Mouse (Mus musculus) thymus, postnatal 0 days (tissue): Measurements from ENCODE around the gene Armcx2. TPM values are rescaled to one million over a fixed set of nuclear protein-coding genes. Genes with fewer than 3 reads are reported as not detected.
"Not testable (repeated sequence)": the region's sequence is repeated elsewhere in the genome, so short reads cannot be mapped to it uniquely, and the experiment has no call there.

ENCODE experiments used
- DNase-seq: peaks from one replicate; pipeline ENCODE4 v3.0.0-alpha.2; 2015; ENCODE audit warnings: low spot score
- microRNA-seq: library from miRNA; unstranded; fragments of <30 nt; microRNA quantifications from one replicate; pipeline ENCODE4, GENCODE M21; 2016; ENCODE audit warnings: borderline number of aligned reads
- polyA plus RNA-seq: library from polyadenylated mRNA; unstranded; fragments of >200 nt; fragmentation: Nextera tagmentation; extraction: Ambion mirVana; gene quantifications from 2 replicates; pipeline ENCODE4 v1.2.1, GENCODE M21; 2015

Gene Armcx2
- polyA plus RNA-seq = 14.3 and 14.7 TPM in 2 replicates

- peak; percentile 38 for DNase-seq
Measured at GRCm38 (mm10) chrX:134808755-134809224, at the start of gene Armcx2. TSS of gene Armcx2 (minus strand) at chrX:134809221.

- no peak for DNase-seq
Measured at GRCm38 (mm10) chrX:134849662-134850061, 40.6 kb upstream of the Armcx2 start.

GRCm38 (mm10) chrX:134844424-134844823, 35.4 kb upstream of the Armcx2 start:
- DNase-seq = no peak

GRCm38 (mm10) chrX:134830508-134830907, 21.5 kb upstream of the Armcx2 start:
- no peak for DNase-seq

GRCm38 (mm10) chrX:134807833-134808754, 927 bp downstream of the Armcx2 start:
- peak; percentile 7 for DNase-seq

GRCm38 (mm10) chrX:134787728-134788127, 21.3 kb downstream of the Armcx2 start:
- DNase-seq = no peak

GRCm38 (mm10) chrX:134763428-134764198, 45.4 kb downstream of the Armcx2 start:
- DNase-seq = not testable (repeated sequence)

GRCm38 (mm10) chrX:134757293-134757995, 51.6 kb downstream of the Armcx2 start:
- DNase-seq = no peak

- DNase-seq = peak; percentile 47
Measured at GRCm38 (mm10) chrX:134756434-134757292, 52.4 kb downstream of the Armcx2 start, which contains the start of gene Armcx3. TSS of gene Armcx3 (plus strand) at chrX:134756595.

Small RNAs within 50 kb of the gene (microRNA-seq; reads per million reads assigned to microRNA genes)
- not detected for gene Mir7093

Other genes with a start within 250 kb of the Armcx2 start
- gene Btk, start 225.7 kb downstream of the Armcx2 start, polyA plus RNA-seq = 3.5 and 4.1 TPM in 2 replicates
- 605 and 639 TPM in 2 replicates for gene Rpl36a, start 223.6 kb downstream of the Armcx2 start, polyA plus RNA-seq
- 4.9 and 7.1 TPM in 2 replicates for gene Gla, start 208.1 kb downstream of the Armcx2 start, polyA plus RNA-seq
- 123 and 128 TPM in 2 replicates for gene Hnrnph2, start 208.0 kb downstream of the Armcx2 start, polyA plus RNA-seq
- 0.94 and 1.3 TPM in 2 replicates for gene Armcx4, start 122.7 kb downstream of the Armcx2 start, polyA plus RNA-seq
- gene Armcx1, start 91.3 kb downstream of the Armcx2 start, polyA plus RNA-seq = 12.7 and 14.2 TPM in 2 replicates
- 10.7 and 10.8 TPM in 2 replicates for gene Armcx6, start 57.8 kb downstream of the Armcx2 start, polyA plus RNA-seq
- gene Armcx3, start 52.6 kb downstream of the Armcx2 start, polyA plus RNA-seq = 25.7 and 26.4 TPM in 2 replicates
- 0.58 and 0.68 TPM in 2 replicates for gene Nxf2, start 155.5 kb upstream of the Armcx2 start, polyA plus RNA-seq
- gene Zmat1, start 200.0 kb upstream of the Armcx2 start, polyA plus RNA-seq = 3.9 and 4.0 TPM in 2 replicates